Mouse (Mus musculus) naive thymus-derived CD4-positive, alpha-beta T cell, adult 2 months (primary cell): ENCODE results near the gene Ermard.
A peak's percentile ranks its signal among the peaks of the same experiment; 100 is the strongest.

Experiments
- DNase-seq: peaks from one replicate; pipeline ENCODE4 v3.0.0-alpha.2; 2011; ENCODE audit warnings: low read depth

Gene Ermard

DNA sequence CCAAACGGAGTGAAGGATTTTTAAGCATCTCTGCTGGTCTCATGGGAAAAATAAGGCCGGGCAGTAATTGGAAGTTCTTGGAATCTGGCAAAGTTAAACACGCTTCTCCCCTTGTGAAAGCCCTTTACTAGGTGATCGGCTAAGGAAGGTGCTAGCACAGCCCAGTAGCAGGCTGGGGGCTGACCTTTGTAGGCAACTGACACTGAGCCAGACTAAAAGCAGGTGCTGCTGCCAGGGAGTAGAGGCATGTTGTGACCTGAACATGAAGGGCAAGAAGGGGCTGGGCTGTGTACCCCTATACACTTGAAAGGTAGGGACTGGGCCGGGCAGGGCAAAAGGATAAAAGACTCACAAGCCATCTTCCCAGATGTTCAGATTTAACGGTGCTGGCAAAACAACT, 19.3 kb downstream of the Ermard start:
- no peak for DNase-seq

DNA sequence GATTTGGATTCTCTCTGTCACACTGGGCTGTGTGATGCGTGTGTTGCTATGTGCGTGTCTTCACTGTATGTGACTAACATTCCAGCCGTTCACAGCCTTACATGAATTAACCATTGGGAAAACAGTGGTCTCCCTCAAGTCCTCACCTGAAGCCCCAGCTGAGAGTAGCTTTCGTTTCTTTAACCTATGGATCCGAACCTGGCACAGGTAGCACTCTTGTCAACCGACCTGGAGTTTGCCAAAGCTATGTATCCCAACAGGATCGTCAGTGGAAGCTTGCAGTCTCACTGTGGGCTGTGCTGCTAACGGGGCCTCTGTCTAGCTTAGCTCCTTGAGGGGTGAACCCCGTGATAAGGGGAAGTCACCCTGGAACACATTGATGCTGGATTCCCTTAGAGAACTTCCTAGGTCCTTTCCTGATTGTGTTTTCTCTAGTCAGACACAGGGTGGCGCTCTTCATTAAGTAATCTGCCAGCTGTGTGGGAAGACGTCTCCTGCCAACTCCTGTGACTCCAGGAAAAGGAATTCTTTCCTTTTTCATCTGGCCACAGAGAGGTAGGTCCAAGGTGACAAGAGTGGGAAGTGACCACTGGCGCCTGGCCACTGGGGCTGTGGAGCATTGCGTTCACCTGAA, 24.5 kb downstream of the Ermard start:
- peak; percentile 10 for DNase-seq

DNA sequence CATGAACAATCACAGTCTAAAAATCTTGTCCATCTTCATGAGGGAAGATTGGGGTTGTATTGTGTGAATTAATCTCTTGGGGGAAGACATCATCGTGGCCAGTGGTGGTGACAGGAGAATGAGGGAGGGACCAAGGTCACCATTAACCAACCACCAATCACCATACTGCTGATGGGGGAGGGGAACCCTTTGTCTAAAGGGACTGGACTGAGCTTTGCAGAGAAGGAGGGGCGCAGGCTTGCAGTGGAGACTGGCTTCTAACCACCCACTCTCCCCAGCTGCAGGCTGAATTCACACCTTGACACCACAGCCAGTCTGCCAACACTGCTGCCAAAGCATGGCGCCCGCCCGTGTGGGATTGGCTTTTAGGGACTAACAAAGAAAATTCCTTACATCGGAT, 25.1 kb downstream of the Ermard start:
- DNase-seq: no peak

DNA sequence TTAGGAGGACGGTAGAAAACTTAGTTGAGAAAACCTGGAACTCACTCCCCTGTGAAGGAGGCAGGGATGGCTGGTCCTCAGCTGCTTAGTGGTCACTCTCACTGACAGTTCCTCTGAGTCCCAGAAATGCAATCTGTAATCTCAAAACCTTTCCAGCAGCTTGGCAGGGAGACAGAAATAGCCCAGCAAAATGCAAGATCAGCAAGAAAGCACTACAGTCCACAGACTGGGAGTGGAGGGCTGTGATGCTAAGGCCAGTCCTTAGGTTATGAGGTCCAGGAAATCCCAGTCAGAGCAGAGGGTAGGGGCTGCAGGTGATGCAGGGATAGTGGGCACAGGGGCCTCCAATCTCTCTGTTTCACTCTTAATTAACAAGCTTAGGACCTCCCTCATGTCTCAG, 25.9 kb downstream of the Ermard start:
- no peak for DNase-seq

DNA sequence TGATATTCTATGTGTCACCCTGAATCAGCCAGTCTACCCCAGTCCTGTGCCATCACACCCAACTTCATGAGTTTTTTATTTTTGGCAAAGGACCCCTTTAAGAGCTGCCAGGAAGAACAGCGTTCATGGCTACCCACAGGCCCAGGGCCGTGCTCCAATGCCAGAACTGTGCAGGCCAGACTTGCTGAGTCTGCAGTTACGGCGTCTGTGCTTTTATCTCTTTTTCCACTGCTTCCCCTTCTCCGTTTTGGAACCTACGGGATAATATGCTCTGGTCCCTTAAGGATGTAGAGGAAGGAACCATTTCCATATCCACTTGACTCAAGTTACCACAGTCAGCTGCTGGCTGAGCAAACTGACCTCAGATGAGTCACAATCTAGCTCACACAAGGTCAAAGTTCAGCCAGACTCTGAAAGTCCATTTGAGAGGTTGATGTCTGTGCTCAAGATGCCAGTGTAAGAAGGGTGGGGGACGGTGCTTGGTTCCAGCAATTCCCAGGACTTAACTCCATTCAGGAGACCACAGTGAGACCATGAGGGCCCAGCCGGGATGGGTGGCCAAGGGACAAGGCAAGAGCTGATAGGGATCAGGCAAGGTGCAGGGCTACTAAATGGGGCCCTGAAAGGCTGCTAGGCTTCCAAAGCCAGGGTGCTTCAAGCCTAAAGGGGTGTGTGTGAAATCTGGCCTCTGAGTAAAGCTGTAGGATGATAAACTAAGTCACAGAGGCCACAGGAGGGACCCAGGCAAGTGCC, 27.2 kb downstream of the Ermard start:
- no peak for DNase-seq

DNA sequence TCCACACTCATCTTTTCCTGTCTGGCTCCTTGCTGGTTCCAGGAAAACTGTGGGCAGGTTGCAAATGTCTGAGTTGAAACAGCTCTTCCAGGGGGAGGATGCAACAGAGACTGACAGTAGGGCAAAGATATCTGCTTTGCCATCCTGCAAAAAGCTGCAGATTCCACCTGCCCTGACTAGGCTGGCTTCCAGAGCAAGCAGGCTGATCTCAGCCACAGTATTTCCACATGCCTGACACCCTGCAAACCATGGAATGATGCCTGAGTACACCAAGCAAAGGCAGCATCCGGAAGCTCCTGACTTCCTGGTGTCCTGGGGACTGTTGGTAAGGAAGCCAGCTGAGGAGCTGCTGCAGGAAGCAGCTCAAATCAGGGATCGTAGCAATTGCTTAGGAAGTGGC, 28.1 kb downstream of the Ermard start:
- no peak for DNase-seq

DNA sequence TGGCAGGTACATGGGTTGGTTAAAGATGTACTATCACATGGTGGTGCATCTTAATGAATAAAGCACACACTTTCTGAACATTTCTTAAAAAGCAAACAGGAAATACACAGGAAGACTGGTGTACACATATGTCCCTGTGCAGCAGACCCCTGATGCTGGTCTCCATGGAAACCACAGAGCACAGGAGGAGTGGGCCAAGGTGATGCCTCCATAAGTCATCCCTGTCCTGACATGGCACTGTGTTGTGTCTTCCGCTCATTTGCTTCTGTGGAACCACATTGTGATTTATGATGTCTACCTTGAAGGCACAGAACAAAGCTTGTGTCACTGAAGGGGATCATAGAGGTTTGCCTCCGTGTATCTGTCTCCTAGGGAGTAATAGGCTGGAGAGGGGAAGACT, 31.2 kb downstream of the Ermard start:
- DNase-seq: no peak

DNA sequence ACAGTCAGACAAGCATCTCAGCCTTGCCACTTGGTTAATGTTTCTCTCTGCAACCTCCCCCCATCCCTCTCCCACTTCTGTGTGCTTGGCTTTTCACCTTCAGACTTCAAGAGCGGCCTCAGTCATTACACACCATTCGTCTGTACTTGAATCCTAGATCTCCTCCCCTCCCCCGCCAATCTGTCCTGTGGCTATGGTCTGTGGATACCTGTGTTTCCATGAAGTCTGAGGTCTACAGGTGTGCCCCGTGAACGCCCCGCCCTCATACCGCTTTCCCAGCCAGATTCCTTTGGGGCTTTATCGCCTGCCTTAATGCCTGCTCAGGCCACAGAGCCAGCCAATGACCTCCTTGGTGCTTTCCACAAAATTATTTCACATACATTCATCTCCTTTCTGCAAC, 34.0 kb downstream of the Ermard start:
- DNase-seq: no peak

DNA sequence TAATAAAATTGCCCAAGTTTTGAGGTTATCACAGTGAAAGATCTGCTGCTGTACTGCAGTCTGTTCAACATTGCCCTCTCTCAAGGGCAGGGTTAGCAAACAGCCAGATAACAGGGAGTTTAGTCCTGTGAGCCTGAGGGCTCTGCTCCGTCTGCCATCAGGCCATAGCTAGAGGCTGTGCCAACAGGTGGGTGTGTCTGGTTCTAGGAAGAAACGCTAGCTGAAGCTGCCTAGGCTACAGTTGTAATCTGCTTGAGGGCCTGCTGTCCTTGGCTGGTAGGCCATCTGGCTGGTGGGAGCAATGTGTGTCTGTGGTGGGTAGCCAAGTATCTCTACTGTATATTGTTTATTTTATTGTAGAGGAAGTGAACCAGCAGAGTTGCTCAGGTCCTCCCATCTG, 36.5 kb downstream of the Ermard start:
- no peak for DNase-seq

DNA sequence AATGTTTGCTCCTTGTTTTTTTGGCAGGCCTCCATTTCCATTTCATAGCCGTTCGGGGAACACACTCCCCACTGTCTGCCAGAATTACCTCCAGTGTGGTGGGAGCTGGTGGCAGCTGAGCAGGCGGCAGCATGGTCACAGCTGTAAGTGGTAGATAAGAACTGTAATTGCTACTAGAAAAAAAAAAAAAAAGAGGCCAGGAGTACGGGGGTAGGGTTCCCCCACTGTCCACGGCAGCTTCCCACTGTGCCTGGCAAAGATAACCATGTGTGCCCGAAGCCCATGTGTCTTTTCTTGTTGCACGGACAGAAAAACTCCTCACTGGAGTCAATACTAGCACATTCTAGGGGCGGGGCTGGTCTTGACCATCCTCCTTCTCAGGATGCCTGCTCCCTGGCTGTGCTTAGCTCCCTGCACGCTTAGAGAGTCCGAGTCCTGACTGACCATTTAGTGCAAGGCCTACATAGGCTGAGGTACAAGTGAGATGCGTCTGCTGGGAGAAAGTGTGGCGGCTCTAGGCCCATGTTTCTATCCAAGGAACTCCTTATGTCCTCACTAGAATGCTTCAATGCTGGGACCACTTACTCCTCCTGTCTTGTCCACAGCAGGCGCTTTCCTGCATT, 43.3 kb downstream of the Ermard start:
- DNase-seq: no peak

DNA sequence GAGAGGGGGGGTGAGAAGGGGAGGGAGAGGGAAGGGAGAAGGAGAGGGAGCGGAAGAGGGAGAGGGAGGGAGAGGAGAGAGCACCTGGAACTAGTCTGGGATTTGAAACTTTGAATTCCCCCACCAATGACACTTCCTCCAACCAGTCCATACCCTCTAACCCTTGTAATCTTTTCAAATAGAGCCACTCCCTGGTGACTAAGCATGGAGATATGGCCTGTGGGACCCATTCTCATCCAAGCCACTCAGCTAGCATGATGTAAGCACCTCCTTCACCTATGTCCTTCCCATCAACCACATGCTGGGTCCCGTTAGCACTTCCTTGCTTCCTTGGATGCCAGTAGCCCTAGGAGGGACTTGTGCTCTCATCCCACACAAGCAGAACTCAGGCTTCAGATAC, 44.0 kb downstream of the Ermard start:
- DNase-seq: no peak

DNA sequence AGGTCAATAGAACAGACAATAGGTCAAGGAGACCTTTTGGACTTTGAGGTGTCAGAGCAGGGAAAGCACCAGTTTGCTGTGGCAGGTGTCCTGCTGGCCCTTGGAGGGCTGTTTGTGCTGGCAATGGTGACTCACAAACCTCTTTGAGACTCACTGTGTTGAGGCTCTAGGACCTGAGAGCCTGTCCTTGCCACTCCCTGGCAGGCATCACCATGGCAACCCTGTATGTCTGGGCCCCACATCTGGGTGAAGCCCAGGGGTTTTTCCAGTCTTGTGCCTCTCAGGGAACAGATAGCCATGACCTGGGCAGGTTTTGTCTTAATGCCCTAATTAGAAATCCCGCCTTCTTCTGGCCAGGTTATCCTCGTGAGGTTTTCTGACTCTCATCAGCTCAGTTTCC, 47.2 kb downstream of the Ermard start:
- no peak for DNase-seq

DNA sequence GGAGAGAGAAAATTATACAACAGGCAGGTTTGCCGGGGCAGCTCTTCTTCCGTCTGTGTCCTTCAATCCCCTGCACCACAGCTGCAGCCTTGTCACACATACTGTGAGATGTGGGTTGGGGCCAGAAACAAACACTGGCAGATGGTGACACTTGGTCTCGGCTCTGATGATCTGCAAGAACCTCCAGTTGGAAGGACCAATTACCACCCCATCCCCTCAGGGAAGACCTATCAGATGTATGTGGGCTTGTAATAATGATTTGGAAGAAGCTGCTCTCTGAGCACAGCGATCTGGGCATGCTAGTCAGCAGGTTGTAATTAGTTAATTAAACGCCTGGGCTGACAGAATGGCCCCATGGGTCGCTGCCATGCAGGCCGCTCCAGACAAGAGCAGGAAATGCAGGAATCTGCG, 47.6 kb downstream of the Ermard start:
- no peak for DNase-seq

DNA sequence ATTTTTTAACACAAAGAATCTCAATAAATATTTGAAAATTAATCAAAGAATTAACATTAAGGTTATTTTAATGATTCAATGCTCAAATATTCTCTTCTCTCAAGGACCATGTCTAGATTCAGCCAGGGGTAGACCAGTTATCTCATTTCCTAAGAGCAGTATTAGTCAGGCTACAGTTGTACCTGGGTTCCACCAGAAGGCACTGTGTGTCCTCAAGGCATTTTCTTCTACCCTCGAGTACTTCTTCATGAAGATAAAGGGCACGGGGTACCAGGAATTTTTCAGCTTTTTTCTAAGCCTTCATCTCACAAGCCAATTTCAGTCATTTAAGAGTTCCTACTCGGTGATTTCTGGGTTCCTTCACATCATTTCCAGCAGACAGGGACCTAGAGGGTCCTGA, 50.7 kb downstream of the Ermard start:
- DNase-seq: no peak

DNA sequence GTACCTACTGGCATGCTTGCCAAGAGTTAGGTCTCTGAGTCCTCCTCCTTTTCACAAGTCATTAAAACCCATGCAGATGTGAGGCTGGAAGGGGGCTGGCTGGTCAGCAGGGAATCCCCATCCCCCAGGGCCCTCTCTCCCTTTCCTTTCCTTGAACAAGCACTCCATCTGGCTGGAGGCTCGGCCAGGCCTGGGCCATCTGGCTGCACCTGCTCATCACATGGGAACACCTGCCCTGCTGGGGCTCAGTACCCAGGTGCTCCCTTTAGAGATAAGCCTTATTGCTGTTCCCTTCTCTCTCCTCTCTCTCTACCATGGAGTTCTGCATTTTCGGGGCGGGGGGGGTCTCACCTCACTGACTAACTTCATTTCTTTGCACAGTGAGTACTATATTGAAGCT, 52.5 kb downstream of the Ermard start:
- no peak for DNase-seq

DNA sequence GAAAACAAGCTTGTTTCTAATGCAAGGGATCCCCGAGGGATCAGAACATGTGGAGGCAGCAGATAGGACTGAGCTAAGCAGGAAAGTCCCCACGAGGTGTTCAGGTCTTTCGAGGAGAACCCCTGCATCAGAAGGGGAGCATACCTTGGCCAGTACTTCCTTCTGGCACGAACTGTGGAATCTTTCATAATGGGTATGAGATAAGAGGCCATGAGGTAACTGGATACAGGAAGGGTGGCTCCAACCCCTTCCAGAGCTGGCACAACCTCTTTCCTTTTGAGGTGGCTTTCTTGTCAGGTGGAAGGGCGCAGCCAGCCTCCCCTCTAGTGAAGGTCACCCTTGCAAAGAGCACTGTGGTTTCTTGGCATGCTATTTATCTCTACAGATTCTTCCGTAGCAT, 55.8 kb downstream of the Ermard start:
- DNase-seq: no peak

DNA sequence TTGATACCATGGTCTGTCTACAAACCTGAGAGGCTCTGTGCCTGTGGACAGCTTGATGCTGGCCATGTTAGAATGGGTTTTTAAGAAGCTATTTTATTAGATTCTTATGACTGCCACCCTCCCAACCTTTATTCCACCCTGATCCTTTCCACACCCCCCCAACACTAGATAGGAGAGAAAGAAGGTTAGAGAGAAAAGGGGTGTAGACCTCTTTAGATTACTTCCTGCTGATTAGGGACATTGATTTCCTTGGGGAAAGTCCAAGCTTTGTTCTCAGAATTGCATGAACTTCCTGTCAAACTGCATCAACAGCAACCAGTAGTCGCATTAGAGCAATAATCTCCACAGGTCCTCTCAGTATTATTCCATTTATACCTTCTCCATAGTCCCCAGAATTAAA, 57.7 kb downstream of the Ermard start:
- no peak for DNase-seq

DNA sequence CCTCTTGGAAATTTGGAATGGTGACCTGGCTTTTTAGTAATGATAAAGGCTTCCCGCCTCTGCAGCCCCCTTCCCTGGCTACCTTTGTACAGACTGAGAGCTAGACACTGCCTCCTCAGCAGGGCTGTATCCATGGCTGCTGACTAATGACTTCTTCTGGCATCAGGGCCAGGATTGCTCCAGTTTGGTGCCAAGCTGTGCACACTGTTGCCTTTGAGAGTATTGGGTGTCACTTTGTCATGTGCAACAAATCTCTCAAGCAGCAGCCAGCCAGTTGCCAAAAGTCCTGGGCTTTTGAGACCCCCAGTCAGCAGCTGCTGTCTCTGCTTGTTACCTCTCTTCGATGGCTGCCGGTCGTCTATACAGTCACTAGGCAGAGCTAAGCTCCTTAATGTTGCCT, 60.3 kb downstream of the Ermard start:
- no peak for DNase-seq

DNA sequence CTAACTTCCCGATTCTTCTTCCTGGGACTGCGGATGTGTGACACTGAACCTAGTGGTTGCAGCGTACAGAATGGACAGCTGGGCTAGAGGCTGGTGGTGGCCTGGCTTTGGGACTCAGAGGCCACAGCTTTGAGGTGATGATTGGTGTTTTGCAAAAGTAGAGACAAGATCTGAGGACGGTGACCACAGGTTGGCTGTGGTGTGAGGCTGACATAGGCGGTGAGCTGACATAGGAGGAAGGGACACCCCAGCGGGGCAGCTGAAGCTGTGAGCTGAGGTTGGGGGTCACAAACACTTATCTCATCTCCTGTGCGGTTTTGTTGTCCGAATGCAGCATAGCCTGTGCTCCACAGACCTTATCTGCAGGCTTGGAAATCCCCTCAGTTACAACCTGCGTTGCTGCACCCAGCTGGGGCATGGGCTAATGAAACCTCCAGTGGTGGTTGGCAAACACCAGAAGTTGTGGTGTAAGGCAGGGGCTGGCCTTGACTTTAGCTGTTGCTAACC, 66.2 kb downstream of the Ermard start:
- DNase-seq: no peak

DNA sequence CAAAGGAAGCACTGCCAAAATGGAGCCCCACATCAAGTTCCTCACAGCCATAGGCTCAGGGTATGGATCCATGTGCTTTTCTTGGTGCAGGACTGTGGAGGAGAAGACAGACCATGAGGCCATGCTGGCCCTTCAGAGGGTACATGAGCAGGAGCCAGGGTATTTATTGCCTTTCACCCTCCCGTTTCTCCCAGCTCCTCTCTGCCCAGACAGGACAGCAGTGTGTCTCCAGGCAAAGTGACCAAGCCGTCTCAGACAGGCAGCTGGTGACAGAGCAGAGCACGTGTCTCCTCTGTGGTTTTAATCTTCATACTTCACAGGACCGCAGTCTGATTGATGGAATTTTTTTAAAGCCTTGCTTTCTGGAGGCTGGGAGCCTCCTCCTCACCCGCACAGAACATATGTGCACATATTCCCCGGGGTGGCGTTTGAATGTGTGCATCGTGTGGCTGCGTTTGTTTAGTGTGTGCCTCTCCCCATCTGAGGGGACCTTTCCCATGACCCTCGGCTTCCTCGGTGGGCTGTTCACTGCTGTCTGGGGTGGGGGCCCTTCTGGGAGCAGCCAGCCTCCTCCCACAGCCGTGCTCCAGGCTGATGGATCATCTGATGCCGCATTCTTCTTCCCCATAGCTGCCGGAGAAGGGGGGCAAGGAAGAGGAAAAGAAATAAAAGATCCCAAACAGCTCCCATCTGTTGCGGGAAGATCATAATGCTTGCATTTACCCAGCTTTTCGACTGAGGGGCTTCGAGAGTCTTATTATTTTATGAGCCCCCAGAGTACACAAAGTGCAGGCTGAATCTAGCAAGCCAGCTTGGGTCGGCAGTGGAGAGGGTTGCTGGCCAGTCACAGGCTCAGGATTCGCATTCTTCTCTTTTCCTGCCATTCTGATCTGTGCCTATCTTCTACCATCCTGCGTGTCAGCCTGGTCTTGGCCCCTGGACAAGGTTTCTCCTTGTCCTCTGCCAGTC, 67.7 kb downstream of the Ermard start:
- DNase-seq: no peak

DNA sequence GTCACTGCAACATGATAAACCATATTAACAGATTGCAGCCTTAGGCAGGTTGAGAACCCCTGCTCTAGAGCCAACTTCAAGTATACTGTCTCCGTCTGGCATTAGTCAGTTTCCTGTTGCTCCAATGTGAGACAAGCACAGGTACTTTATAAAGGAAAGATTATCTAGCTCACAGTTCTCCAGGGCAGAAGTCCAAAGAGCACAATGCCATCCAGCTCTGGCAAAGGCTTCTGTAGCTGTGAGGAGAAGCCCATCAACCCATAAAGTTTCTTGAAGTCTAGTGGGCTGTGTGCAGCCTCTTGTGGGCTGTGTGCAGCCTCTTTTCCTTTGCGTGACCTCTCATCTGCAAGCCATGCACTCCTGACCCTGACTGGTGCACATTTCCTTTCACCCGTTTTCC, 74.5 kb downstream of the Ermard start:
- DNase-seq: no peak

DNA sequence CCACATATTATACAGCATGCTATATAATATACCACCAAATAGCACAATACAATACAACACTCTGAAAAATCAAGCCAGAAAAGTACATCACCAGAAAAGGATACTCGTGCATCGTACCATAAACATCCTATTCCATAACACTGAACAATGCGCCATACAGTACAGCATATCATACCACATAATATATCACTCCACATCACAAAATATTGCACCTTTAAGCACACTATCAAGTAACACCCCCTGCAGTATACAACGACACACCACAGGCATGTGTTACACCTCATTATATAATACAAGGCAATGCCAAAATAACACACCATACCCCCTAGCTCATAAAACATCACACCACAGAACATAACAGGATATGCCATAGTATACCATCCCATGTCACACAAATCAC, 79.1 kb downstream of the Ermard start:
- DNase-seq: no peak
